Mouse (Mus musculus) thymus, postnatal 0 days (tissue): ENCODE data around the gene Jup. TPM values are rescaled to one million over a fixed set of nuclear protein-coding genes. Genes with fewer than 3 reads are reported as not detected.
A peak's percentile ranks its signal among the peaks of the same experiment; 100 is the strongest.
"Not testable (repeated sequence)": the region's sequence is repeated elsewhere in the genome, so short reads cannot be mapped to it uniquely, and the experiment has no call there.

ENCODE experiments used
- DNase-seq: peaks from one replicate; pipeline ENCODE4 v3.0.0-alpha.2; 2015; ENCODE audit warnings: low spot score
- microRNA-seq: library from miRNA; unstranded; fragments of <30 nt; microRNA quantifications from one replicate; pipeline ENCODE4, GENCODE M21; 2016; ENCODE audit warnings: borderline number of aligned reads
- polyA plus RNA-seq: library from polyadenylated mRNA; unstranded; fragments of >200 nt; fragmentation: Nextera tagmentation; extraction: Ambion mirVana; gene quantifications from 2 replicates; pipeline ENCODE4 v1.2.1, GENCODE M21; 2015

The Jup gene
- polyA plus RNA-seq, 1 experiment from 2014 or later, result 95.3 TPM

DNA sequence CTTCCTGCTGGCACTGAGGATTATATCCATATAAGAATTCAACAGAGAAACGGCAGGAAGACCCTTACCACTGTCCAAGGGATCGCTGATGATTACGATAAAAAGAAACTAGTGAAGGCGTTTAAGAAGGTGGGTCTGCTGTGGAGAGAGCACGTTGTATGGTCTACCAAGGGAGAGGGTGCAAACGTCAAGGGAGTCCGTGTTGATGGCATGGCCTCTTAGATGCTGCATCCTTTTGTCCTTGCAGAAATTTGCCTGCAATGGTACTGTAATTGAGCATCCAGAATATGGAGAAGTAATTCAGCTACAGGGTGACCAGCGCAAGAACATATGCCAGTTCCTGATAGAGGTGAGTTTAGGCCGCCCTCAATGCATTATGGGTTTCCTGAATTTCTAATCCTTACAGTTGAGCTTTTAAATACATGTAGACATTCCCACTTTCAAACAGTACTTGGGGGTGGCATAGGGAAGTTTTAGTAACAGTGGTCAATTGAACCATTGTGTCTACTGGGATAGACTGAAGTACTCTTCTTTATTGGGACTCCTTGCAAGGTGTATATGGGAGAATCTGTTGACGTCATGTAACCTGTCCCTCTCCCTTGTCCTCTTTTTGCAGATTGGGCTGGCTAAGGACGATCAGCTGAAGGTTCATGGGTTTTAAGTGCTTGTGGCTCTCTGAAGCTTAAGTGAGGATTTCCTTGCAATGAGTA is 76.7 kb downstream of the Jup start:
- DNase-seq, result not testable (repeated sequence)

DNA sequence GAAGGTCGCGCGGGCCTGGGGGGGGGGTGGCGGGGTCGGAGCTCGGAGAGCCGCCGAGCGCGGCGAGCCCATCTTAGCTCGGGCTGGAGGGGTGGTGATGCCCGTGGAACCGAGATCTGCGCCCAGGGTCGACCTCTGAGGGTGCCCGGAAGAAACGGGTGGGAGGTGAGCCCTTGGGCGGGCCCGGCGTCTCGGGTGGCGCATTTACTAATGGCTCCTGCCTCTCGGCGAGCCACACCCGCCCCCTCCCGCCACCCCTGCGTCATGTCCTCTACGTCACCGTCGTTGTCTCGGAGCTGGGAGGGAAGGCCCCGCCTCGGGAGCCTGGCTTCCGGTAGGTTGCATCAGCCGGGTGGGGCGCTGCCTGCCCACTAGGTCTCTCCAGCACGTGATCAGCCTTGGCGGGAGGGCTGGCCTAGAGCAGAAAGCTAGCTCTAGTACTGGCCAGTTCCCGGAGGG is 77.4 kb downstream of the Jup start:
- DNase-seq, result peak; percentile 97

DNA sequence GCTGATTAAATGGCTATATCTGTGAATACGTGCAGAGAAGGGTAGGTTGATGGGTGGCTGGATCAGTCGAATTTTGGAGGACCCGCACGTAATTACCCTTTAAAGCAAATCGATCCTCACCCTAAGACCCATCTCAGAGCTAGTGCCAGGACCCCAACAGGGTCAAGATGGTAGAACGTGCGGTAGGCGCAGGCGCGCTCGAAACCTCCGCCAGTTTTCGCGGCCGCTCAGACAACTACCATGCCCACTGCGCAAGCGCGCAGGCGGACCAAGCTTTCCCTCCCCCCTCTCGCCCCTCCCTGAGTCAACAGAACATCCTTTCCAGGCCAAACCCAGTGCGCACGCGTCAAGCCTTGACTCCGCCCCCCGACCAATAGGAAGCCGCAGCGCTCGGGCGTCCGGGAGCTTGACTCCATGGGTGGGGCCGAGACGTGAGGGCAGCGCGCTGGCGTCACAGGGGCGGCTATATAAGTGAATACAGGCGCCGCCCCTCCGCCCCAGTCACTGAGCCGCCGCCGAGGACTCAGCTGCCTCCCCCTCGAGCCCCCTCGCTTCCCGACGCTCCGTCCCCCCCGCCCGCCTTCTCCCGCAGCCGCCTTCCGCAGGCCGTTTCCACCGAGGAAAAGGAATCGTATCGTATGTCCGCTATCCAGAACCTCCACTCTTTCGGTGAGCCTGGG is 77.9 kb downstream of the Jup start, which contains the start of gene Eif1:
Gene Eif1 (plus strand): TSS at position 394 of the 680 bp plus-strand sequence.
- DNase-seq, result peak; percentile 100

Small RNAs within 50 kb of the gene (microRNA-seq; reads per million reads assigned to microRNA genes)
- not detected for gene Gm27374

Other genes with a start within 250 kb of the Jup start
- 10.2 and 19.1 TPM in 2 replicates for gene Krt19, start 249.1 kb downstream of the Jup start, polyA plus RNA-seq
- 0.08 and 0.10 TPM in 2 replicates for gene Krt9, start 204.5 kb downstream of the Jup start, polyA plus RNA-seq
- 40.8 and 47.9 TPM in 2 replicates for gene Krt14, start 190.2 kb downstream of the Jup start, polyA plus RNA-seq
- 2.5 and 2.7 TPM in 2 replicates for gene Krt16, start 148.9 kb downstream of the Jup start, polyA plus RNA-seq
- gene Krt17, start 136.7 kb downstream of the Jup start, polyA plus RNA-seq, result 436 and 450 TPM in 2 replicates
- gene Krt42, start 127.9 kb downstream of the Jup start, polyA plus RNA-seq, result 0.35 and 0.46 TPM in 2 replicates
- gene Eif1, start 77.9 kb downstream of the Jup start, polyA plus RNA-seq, result 2,060 and 2,248 TPM in 2 replicates
- gene Gast, start 63.4 kb downstream of the Jup start, polyA plus RNA-seq, result 1.9 and 2.1 TPM in 2 replicates
- 1.7 and 2.0 TPM in 2 replicates for gene Hap1, start 41.6 kb downstream of the Jup start, polyA plus RNA-seq
- 14.8 and 15.3 TPM in 2 replicates for gene P3h4, start 17.1 kb upstream of the Jup start, polyA plus RNA-seq
- 12.2 and 16.4 TPM in 2 replicates for gene Fkbp10, start 17.9 kb upstream of the Jup start, polyA plus RNA-seq
- gene Nt5c3b, start 44.0 kb upstream of the Jup start, polyA plus RNA-seq, result 147 TPM in 2 replicates
- 0.39 and 0.55 TPM in 2 replicates for gene Klhl10, start 44.2 kb upstream of the Jup start, polyA plus RNA-seq
- gene Klhl11, start 75.0 kb upstream of the Jup start, polyA plus RNA-seq, result 5.3 and 5.4 TPM in 2 replicates
- 99.2 and 109 TPM in 2 replicates for gene Acly, start 130.2 kb upstream of the Jup start, polyA plus RNA-seq
- gene Ttc25, start 147.8 kb upstream of the Jup start, polyA plus RNA-seq, result 0.56 and 0.57 TPM in 2 replicates
- gene Cnp, start 177.1 kb upstream of the Jup start, polyA plus RNA-seq, result 167 and 169 TPM in 2 replicates
- 39.7 and 41.2 TPM in 2 replicates for gene Nkiras2, start 221.5 kb upstream of the Jup start, polyA plus RNA-seq
- 191 and 202 TPM in 2 replicates for gene Dnajc7, start 222.4 kb upstream of the Jup start, polyA plus RNA-seq